Mouse (Mus musculus): ENCODE data around the gene Rhox12. TPM values are rescaled to one million over a fixed set of nuclear protein-coding genes. Genes with fewer than 3 reads are reported as not detected.

Gene Rhox12
- 0.98 TPM in 1 of 2 replicates, not detected in the other for total RNA-seq (2012; rRNA removed)

DNA sequence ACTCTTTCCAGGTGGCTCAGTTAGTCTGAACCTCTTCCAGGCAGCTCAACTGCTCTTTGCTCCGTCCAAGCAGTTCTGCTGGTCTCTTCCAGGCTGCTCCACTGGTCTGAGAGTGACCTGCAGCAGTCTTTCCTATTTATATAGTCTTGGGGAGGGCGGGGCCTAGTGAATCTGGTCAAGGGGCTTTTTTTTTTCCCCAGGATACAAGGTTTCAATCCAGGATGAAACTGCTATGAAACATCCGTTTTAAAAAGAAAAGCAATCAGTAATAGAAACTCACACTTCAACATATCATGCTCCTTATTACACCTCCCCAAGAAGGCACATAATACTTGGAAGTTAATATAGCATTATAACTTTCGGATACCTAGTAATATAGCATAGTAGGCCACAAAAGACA lies at the start of gene Rhox12:
Gene Rhox12, minus strand, starts transcription at position 101 of the 400 bp plus-strand sequence.
- Histone ChIP-seq H3K9me3 (ENCODE audit: control insufficient read depth, insufficient read depth, low read depth, low read length) (no peaks in the 10 kb centered on the region), H3K36me3 (ENCODE audit: control insufficient read depth, insufficient read depth, low read length, poor library complexity, severe bottlenecking) (no peaks in the 10 kb centered on the region), H3K4me3 (ENCODE audit: insufficient read depth in 1 of 2, low read depth in 1 of 2, low read length in 2 of 2, poor library complexity in 1 of 2, severe bottlenecking in 1 of 2) (no peak within 1 kb of the TSS), H3K27ac (ENCODE audit: insufficient read depth, low read depth, low read length, poor library complexity, severe bottlenecking) (no peak within 1 kb of the TSS), H3K9ac (ENCODE audit: insufficient read depth, low read depth, low read length, poor library complexity, severe bottlenecking) (no peak within 1 kb of the TSS), H3K4me1 (ENCODE audit: control insufficient read depth in 2 of 2, insufficient read depth in 2 of 2, low read length in 2 of 2, poor library complexity in 1 of 2) (no peaks in the 10 kb centered on the region)
- no peak for DNase-seq (ENCODE audit: low read depth, low spot score)
- in situ Hi-C loops (cut with MboI; ENCODE audit: low sequenced_read_pairs in 2 of 2, unreplicated experiment in 2 of 2) = no loop called here
- TF ChIP-seq HCFC1 (IDR thresholded peaks at IDR 0.05; ENCODE audit: borderline replicate concordance, insufficient read depth, low read length) (no peak), MAFK (IDR thresholded peaks at IDR 0.05; ENCODE audit: insufficient read depth, low read depth, low read length) (no peak), ZC3H11A (IDR thresholded peaks at IDR 0.05; ENCODE audit: borderline replicate concordance, low read depth, low read length) (no peak), CHD2 (IDR thresholded peaks at IDR 0.05; ENCODE audit: low read depth, low read length) (no peak), ZNF384 (IDR thresholded peaks at IDR 0.05; ENCODE audit: low read depth, low read length) (no peak)

DNA sequence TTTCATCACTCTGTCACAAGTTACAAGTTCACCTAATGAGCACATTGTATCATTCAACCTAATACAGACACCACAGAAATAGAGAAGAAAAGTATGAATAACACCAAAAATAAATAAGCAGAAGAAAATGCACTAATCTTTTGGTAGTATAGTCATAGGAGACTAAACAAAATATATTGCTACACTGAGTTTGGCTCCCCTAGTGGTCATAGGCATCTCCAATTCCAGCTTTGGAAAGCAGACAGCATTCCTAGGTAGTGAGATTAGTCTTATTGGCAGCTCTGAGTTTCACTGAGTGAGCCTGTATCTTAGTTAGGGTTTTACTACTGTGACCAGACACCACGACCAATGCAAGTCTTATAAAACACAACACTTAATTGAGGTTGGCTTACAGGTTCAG lies 48.4 kb upstream of the Rhox12 start:
- in situ Hi-C loops (cut with MboI; ENCODE audit: low sequenced_read_pairs in 2 of 2, unreplicated experiment in 2 of 2) = no loop called here
- no peaks in the 10 kb centered on the region for H3K4me1 ChIP-seq (ENCODE audit: control insufficient read depth in 2 of 2, insufficient read depth in 2 of 2, low read length in 2 of 2, poor library complexity in 1 of 2)
- DNase-seq (ENCODE audit: low read depth, low spot score) = no peak
- no peak overlapping the region for H3K27ac ChIP-seq (ENCODE audit: insufficient read depth, low read depth, low read length, poor library complexity, severe bottlenecking)
- no peaks in the 10 kb centered on the region for H3K36me3 ChIP-seq (ENCODE audit: control insufficient read depth, insufficient read depth, low read length, poor library complexity, severe bottlenecking)
- H3K9me3 ChIP-seq (ENCODE audit: control insufficient read depth, insufficient read depth, low read depth, low read length) = no peaks in the 10 kb centered on the region
- TF ChIP-seq CHD2 (IDR thresholded peaks at IDR 0.05; ENCODE audit: low read depth, low read length) (no peak), HCFC1 (IDR thresholded peaks at IDR 0.05; ENCODE audit: borderline replicate concordance, insufficient read depth, low read length) (no peak), MAFK (IDR thresholded peaks at IDR 0.05; ENCODE audit: insufficient read depth, low read depth, low read length) (no peak), ZNF384 (IDR thresholded peaks at IDR 0.05; ENCODE audit: low read depth, low read length) (no peak), ZC3H11A (IDR thresholded peaks at IDR 0.05; ENCODE audit: borderline replicate concordance, low read depth, low read length) (no peak)
- no peak overlapping the region for H3K4me3 ChIP-seq (ENCODE audit: insufficient read depth in 1 of 2, low read depth in 1 of 2, low read length in 2 of 2, poor library complexity in 1 of 2, severe bottlenecking in 1 of 2)
- no peak overlapping the region for H3K9ac ChIP-seq (ENCODE audit: insufficient read depth, low read depth, low read length, poor library complexity, severe bottlenecking)

DNA sequence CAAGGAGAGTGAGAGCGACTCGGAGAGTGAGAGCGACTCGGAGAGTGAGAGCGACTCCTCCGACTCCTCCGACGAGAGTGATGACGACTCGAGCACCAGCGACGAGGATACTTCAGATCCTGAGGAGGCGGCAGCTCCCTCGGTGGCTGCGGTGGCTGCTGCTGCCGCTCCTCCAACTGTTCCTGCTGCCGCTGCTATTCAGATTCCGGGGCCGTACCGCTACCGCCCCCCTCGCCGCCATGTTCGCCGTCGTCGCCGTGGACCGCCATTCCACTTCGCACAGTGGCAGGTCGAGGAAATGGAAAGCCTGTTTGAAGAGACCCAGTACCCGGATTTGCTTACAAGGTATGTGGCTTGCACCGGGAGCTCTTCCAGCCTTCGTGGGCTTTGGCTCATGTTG lies 10.8 kb upstream of the Rhox12 start:
- no peaks in the 10 kb centered on the region for H3K4me1 ChIP-seq (ENCODE audit: control insufficient read depth in 2 of 2, insufficient read depth in 2 of 2, low read length in 2 of 2, poor library complexity in 1 of 2)
- H3K9ac ChIP-seq (ENCODE audit: insufficient read depth, low read depth, low read length, poor library complexity, severe bottlenecking) = no peak overlapping the region; the same call in 1 of the 2 replicates
- in situ Hi-C loops (cut with MboI; ENCODE audit: low sequenced_read_pairs in 2 of 2, unreplicated experiment in 2 of 2) = no loop called here
- H3K27ac ChIP-seq (ENCODE audit: insufficient read depth, low read depth, low read length, poor library complexity, severe bottlenecking) = no peak overlapping the region
- peak overlapping the region; percentile 40 to 51 for H3K4me3 ChIP-seq (ENCODE audit: insufficient read depth in 1 of 2, low read depth in 1 of 2, low read length in 2 of 2, poor library complexity in 1 of 2, severe bottlenecking in 1 of 2)
- no peaks in the 10 kb centered on the region for H3K36me3 ChIP-seq (ENCODE audit: control insufficient read depth, insufficient read depth, low read length, poor library complexity, severe bottlenecking)
- TF ChIP-seq MAFK (IDR thresholded peaks at IDR 0.05; ENCODE audit: insufficient read depth, low read depth, low read length) (no peak), ZNF384 (IDR thresholded peaks at IDR 0.05; ENCODE audit: low read depth, low read length) (no peak), ZC3H11A (IDR thresholded peaks at IDR 0.05; ENCODE audit: borderline replicate concordance, low read depth, low read length) (no peak), HCFC1 (IDR thresholded peaks at IDR 0.05; ENCODE audit: borderline replicate concordance, insufficient read depth, low read length) (no peak), CHD2 (IDR thresholded peaks at IDR 0.05; ENCODE audit: low read depth, low read length) (no peak)
- DNase-seq (ENCODE audit: low read depth, low spot score) = no peak
- no peaks in the 10 kb centered on the region for H3K9me3 ChIP-seq (ENCODE audit: control insufficient read depth, insufficient read depth, low read depth, low read length)

DNA sequence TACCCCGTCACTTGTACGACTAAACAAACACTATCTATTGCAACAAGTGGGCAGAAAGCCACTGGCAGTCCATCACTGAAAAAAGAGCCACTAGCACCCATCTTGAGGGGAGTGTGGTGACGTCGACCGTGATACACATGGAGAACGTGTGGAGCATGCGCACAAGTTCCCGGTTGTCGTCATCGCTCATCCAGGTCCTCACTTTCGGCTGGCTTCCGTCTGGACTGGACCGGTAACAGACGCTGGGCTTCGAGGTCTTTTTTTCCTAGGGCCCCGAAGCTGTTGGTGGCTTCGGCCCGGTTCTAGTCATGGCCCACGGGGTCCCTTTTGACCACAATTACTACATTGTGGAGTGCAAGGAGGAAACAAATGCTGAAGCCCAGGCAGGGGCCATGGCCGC lies 10.3 kb upstream of the Rhox12 start, which contains the start of gene Rhox13:
Gene Rhox13, plus strand, starts transcription at position 238 of the 400 bp plus-strand sequence.
- TF ChIP-seq HCFC1 (IDR thresholded peaks at IDR 0.05; ENCODE audit: borderline replicate concordance, insufficient read depth, low read length) (no peak), ZNF384 (IDR thresholded peaks at IDR 0.05; ENCODE audit: low read depth, low read length) (no peak), MAFK (IDR thresholded peaks at IDR 0.05; ENCODE audit: insufficient read depth, low read depth, low read length) (no peak), ZC3H11A (IDR thresholded peaks at IDR 0.05; ENCODE audit: borderline replicate concordance, low read depth, low read length) (no peak), CHD2 (IDR thresholded peaks at IDR 0.05; ENCODE audit: low read depth, low read length) (no peak)
- Histone ChIP-seq H3K9me3 (ENCODE audit: control insufficient read depth, insufficient read depth, low read depth, low read length) (no peaks in the 10 kb centered on the region), H3K27ac (ENCODE audit: insufficient read depth, low read depth, low read length, poor library complexity, severe bottlenecking) (no peak within 1 kb of the TSS), H3K9ac (ENCODE audit: insufficient read depth, low read depth, low read length, poor library complexity, severe bottlenecking) (no peak within 1 kb of the TSS; the same call in 1 of the 2 replicates), H3K36me3 (ENCODE audit: control insufficient read depth, insufficient read depth, low read length, poor library complexity, severe bottlenecking) (no peaks in the 10 kb centered on the region), H3K4me1 (ENCODE audit: control insufficient read depth in 2 of 2, insufficient read depth in 2 of 2, low read length in 2 of 2, poor library complexity in 1 of 2) (no peaks in the 10 kb centered on the region), H3K4me3 (ENCODE audit: insufficient read depth in 1 of 2, low read depth in 1 of 2, low read length in 2 of 2, poor library complexity in 1 of 2, severe bottlenecking in 1 of 2) (peak within 1 kb of the TSS; percentile 40 to 51)
- DNase-seq (ENCODE audit: low read depth, low spot score) = no peak
- in situ Hi-C loops (cut with MboI; ENCODE audit: low sequenced_read_pairs in 2 of 2, unreplicated experiment in 2 of 2) = no loop called here

DNA sequence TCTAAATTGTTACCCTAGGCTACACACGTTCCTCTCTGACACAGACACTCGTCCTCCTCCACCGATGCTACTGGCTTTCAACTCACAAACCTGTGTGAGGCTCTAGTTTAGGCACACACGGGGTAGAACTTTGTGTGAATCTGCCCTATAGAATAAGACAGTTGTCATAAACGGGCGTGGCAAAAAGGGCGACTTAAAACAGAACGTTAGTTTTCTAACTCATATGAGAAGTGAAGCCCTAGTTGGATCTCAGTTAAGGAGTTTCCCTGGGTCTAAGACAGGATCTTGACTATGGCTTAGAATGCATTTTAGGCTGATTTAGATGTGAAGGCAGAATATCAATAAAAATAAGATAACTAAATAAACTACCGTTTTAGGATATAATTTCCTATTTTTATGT lies 25.7 kb downstream of the Rhox12 start, which contains the start of gene Rhox11:
Gene Rhox11, minus strand, starts transcription at position 101 of the 400 bp plus-strand sequence.
- DNase-seq (ENCODE audit: low read depth, low spot score) = no peak
- Histone ChIP-seq H3K27ac (ENCODE audit: insufficient read depth, low read depth, low read length, poor library complexity, severe bottlenecking) (no peak within 1 kb of the TSS), H3K4me3 (ENCODE audit: insufficient read depth in 1 of 2, low read depth in 1 of 2, low read length in 2 of 2, poor library complexity in 1 of 2, severe bottlenecking in 1 of 2) (no peak within 1 kb of the TSS), H3K9me3 (ENCODE audit: control insufficient read depth, insufficient read depth, low read depth, low read length) (no peaks in the 10 kb centered on the region), H3K9ac (ENCODE audit: insufficient read depth, low read depth, low read length, poor library complexity, severe bottlenecking) (no peak within 1 kb of the TSS), H3K4me1 (ENCODE audit: control insufficient read depth in 2 of 2, insufficient read depth in 2 of 2, low read length in 2 of 2, poor library complexity in 1 of 2) (no peaks in the 10 kb centered on the region), H3K36me3 (ENCODE audit: control insufficient read depth, insufficient read depth, low read length, poor library complexity, severe bottlenecking) (no peaks in the 10 kb centered on the region)
- in situ Hi-C loops (cut with MboI; ENCODE audit: low sequenced_read_pairs in 2 of 2, unreplicated experiment in 2 of 2) = no loop called here
- TF ChIP-seq ZNF384 (IDR thresholded peaks at IDR 0.05; ENCODE audit: low read depth, low read length) (no peak), HCFC1 (IDR thresholded peaks at IDR 0.05; ENCODE audit: borderline replicate concordance, insufficient read depth, low read length) (no peak), MAFK (IDR thresholded peaks at IDR 0.05; ENCODE audit: insufficient read depth, low read depth, low read length) (no peak), ZC3H11A (IDR thresholded peaks at IDR 0.05; ENCODE audit: borderline replicate concordance, low read depth, low read length) (no peak), CHD2 (IDR thresholded peaks at IDR 0.05; ENCODE audit: low read depth, low read length) (no peak)
